Mouse (Mus musculus) kidney, postnatal 36 days (tissue): Measurements from ENCODE around the gene Atrx.

Experiments
- DNase-seq, 2 experiments: peaks; one replicate each; pipeline ENCODE4 v3.0.0; 2021 to 2022; ENCODE audit warnings: mixed read lengths in 2 of 2

Gene Atrx

GRCm38 (mm10) chrX:105767177-105767764 is 161.9 kb downstream of the Atrx start:
- peak in 1 of 2 experiments; percentile 2 for DNase-seq

- DNase-seq, result no peak
These were observed 163.2 kb downstream of the Atrx start for GRCm38 (mm10) chrX:105766013-105766412.

DNA sequence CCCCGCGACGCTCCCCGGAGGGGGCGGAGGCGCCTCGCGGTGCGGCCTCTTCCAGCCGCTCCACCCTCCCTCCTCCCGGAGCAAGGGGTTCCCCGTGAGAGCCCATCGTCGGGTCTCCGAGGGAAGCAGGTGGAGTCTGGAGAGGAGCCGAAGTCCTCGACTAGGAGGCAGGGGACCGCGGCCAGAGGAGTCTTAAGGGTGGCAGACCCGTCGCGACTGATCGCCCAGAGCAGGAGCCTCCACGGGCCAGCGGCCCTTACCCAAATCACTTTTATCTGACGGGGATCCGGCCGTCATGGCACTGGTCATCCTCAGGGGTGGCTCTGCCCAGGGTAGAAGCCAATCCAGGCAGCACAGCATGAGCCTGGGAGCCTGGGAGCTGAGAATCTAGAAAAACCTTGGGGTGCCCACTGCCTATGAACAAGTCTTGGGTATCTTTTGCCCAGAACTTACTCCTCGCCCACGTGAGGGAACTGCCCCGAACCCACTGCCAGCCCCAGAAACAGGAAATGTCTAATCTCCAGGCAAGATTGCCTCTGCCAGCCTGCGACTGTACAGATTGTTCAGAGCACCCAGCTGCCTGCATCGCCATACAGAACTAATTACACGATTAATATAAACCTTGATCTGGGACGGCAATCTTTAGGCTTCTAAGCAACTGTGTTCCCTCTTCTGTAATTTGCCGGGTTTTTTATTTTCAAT is 164.0 kb downstream of the Atrx start:
- peak in 1 of 2 experiments; percentile 2 for DNase-seq

DNA sequence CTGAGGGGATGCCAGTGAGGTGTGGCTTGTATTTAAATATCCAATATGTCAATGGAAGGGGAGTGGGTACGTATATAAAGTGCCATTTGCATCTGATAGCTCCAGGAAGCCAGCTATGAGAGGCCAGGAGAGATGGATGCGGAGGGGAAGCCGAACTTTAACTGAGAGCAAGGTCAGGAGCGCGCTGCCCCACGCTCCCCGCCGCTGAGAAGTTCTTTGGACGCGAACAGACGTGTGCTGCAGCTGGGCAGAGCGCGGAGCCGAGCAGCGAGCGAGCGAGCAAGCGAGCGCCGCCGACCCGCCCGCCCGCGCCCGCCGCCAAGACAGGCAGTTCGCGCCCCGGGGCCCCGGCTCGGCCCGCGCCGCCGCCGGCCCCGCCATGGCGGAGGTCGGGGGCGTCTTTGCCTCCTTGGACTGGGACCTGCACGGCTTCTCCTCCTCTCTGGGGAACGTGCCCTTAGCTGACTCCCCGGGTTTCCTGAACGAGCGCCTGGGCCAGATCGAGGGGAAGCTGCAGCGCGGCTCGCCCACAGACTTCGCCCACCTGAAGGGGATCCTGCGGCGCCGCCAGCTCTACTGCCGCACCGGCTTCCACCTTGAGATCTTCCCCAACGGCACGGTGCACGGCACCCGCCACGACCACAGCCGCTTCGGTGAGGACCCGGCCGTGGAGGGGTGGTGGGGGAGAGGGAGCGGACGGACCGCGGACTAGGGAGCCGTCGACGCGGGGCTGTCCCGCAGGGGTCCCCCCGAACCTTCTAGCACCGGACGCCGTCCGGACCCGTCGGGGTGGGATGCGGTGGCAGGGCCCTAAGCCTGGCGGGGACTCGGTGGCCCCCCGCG is 164.8 kb downstream of the Atrx start, which contains the start of gene Fgf16:
Fgf16 (plus strand) TSS at position 118 of the 843 bp plus-strand sequence.
- DNase-seq, result peak in 1 of 2 experiments; percentile 6

DNA sequence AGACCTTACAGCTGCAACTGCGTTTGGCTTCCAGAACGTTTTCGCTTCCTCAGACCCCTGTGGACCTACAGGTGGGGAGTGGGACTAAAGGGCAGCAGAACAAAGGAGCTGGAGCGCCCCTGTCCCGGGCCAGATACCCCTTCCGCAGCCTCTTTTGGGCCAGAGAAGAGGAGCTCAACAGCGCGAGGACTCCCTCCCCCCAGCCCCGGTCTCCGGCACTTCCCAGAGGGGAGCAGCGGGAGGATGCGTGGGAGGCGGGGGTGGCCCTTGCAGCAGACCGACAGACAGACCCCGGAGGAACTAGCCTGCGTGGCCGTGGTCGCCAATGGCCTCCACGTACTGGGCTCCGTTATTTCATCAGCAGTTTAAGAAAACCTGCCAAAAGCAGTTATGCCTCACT is 165.6 kb downstream of the Atrx start:
- DNase-seq, result no peak

DNA sequence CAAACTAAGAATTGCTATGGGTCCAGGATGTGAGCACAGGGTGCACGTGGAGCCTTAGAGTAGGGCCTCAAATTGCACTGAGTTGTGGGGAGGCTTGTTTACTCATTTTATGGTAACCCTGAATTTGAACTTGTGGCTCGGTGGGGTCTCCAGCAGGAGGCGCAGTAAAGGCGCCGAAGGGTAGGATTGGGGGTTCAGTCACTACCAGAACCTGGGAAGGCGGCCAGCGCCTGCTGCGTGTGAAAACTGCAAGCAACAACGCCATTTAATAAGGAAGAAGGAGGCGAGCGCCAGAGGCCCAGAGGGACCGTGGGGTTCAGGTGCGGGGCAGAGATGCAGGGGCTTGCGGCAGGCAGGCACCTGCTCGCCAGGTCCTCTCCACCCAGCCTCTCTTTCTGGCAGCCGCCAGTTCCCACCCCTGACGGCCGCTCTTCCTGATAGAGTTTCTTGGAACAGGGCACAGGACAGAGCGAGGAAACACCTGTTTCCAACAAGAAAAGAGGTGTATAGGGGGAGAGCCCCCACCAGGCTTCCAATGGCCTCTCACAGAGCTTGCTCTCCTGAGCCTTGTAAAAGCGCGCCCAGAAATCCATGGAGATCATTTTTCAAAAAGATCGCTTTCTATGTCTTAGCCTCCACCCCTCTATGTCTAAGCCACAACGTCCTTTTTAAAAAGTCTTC is 166.2 kb downstream of the Atrx start:
- DNase-seq, result peak in 1 of 2 experiments; percentile 16
